In the genomic region with DNA sequence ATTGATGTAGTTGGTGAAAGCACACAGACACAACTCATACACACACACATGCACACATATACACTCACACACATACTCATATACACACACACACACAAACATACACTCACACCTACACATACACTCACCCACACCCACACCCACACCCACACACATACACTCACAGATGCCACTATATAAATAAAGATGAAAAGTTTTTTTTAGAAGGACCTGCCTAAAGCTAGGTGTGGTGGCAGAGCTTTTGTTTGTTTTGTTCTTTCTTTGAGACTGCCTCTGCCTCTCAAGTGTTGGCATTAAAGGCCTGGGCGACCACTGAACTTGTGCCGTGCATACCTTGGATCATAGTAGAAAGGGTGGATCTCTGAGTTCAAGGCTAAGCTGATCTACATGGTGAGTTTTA, we compare ENCODE assay signal across 17 mouse cellular contexts. TPM values are rescaled to one million over a fixed set of nuclear protein-coding genes. Genes with fewer than 3 reads are reported as not detected.
DNase-seq lines count a peak whose midpoint lies in the region; ATAC-seq and TF ChIP-seq lines count a peak whose summit lies in the region.
"Had no signal": no experiment of that assay in that cellular context is flagged by ENCODE, and none has a peak within 500 bp of the region (broad histone marks: within the 10 kb centered on the region; RNA-seq: fewer than 3 reads in every experiment).

No protein-coding gene starts in this region.

- intact Hi-C loops in left cerebral cortex, postnatal 25 days (cut with DNase I) = no loop called here

- in situ Hi-C loops in ES-E14 (cut with MboI; ENCODE audit: low sequenced_read_pairs in 2 of 2, unreplicated experiment in 2 of 2) = no loop called here

- ATAC-seq in CD4-positive, CD25-positive, alpha-beta regulatory T cell, adult 4 months = peak; percentile 10
- ATAC-seq in stomach, embryonic 15.5 days (ENCODE audit: insufficient read depth, low FRiP score, low read depth) = no peak
- no peak for ATAC-seq in heart, embryonic 12.5 days (ENCODE audit: insufficient number of reproducible peaks, low FRiP score)
- ATAC-seq: forebrain, embryonic 14.5 days had no signal

- H3K4me1 ChIP-seq in ES-E14 (ENCODE audit: control insufficient read depth in 2 of 2, insufficient read depth in 2 of 2, low read length in 2 of 2, poor library complexity in 1 of 2) = peaks cover 11 to 26% of the 10 kb centered on the region in 2 experiments
- no peaks in the 10 kb centered on the region for H3K4me1 ChIP-seq in stomach, embryonic 15.5 days
- no peaks in the 10 kb centered on the region for H3K4me1 ChIP-seq in heart, embryonic 12.5 days (replicated peaks)
- H3K4me1 ChIP-seq: heart, embryonic 13.5 days; hindbrain, embryonic 15.5 days had no signal

- peak overlapping the region; percentile 66; the same call in 1 of the 2 replicates for H3K27ac ChIP-seq in ES-E14 (ENCODE audit: insufficient read depth, low read depth, low read length, poor library complexity, severe bottlenecking)
- peak overlapping the region; percentile 61; the same call in 1 of the 2 replicates for H3K27ac ChIP-seq in stomach, embryonic 15.5 days
- no peak overlapping the region for H3K27ac ChIP-seq in heart, embryonic 12.5 days (ENCODE audit: poor library complexity, severe bottlenecking)
- H3K27ac ChIP-seq: gastrocnemius, adult 2 months; heart, embryonic 13.5 days; hindbrain, embryonic 15.5 days had no signal

- no peak overlapping the region for H3K9ac ChIP-seq in ES-E14 (ENCODE audit: insufficient read depth, low read depth, low read length, poor library complexity, severe bottlenecking)
- H3K9ac ChIP-seq in stomach, embryonic 15.5 days = no peak overlapping the region
- H3K9ac ChIP-seq in heart, embryonic 12.5 days = no peak overlapping the region
- H3K9ac ChIP-seq: heart, embryonic 13.5 days; hindbrain, embryonic 15.5 days had no signal

- WGBS in stomach, embryonic 15.5 days = 80% methylated on average over 2 of the region's 2 CpGs
- WGBS in heart, embryonic 12.5 days = 84% methylated on average over 2 of the region's 2 CpGs

- peak; percentile 52 for DNase-seq in CD4-positive helper T cell, adult 2 months (ENCODE audit: low read depth, low spot score)
- no peak for DNase-seq in ES-E14 (ENCODE audit: low read depth, low spot score)
- no peak for DNase-seq in left cerebral cortex, postnatal 25 days (ENCODE audit: low spot score in 2 of 2)
- no peak for DNase-seq in kidney, adult 9 months
- DNase-seq: adrenal gland, postnatal 14 days; cerebellum, adult 2 months; cerebellum, postnatal 10 days; gastrocnemius, adult 2 months; gastrocnemius, postnatal 25 days; heart, postnatal 36 days had no signal

- no peak overlapping the region for H3K4me2 ChIP-seq in stomach, embryonic 15.5 days
- no peak overlapping the region for H3K4me2 ChIP-seq in heart, embryonic 12.5 days
- H3K4me2 ChIP-seq: heart, embryonic 13.5 days; hindbrain, embryonic 15.5 days had no signal

- peaks cover 34% of the 10 kb centered on the region for H3K36me3 ChIP-seq in ES-E14 (ENCODE audit: control insufficient read depth, insufficient read depth, low read length, poor library complexity, severe bottlenecking)
- H3K36me3 ChIP-seq in stomach, embryonic 15.5 days = no peaks in the 10 kb centered on the region
- H3K36me3 ChIP-seq in heart, embryonic 12.5 days = peaks cover 15% of the 10 kb centered on the region
- H3K36me3 ChIP-seq: embryonic facial prominence, embryonic 10.5 days; hindbrain, embryonic 15.5 days had no signal

- no peak overlapping the region for H3K4me3 ChIP-seq in ES-E14 (ENCODE audit: insufficient read depth in 1 of 2, low read depth in 1 of 2, low read length in 2 of 2, poor library complexity in 1 of 2, severe bottlenecking in 1 of 2)
- no peak overlapping the region for H3K4me3 ChIP-seq in stomach, embryonic 15.5 days (replicated peaks)
- no peak overlapping the region for H3K4me3 ChIP-seq in heart, embryonic 12.5 days
- H3K4me3 ChIP-seq: embryonic facial prominence, embryonic 10.5 days; gastrocnemius, adult 2 months; heart, embryonic 13.5 days; hindbrain, embryonic 15.5 days had no signal

- no peaks in the 10 kb centered on the region for H3K27me3 ChIP-seq in stomach, embryonic 15.5 days (replicated peaks)
- peaks cover 3% of the 10 kb centered on the region; the same call in 1 of the 2 replicates for H3K27me3 ChIP-seq in heart, embryonic 12.5 days (replicated peaks)
- H3K27me3 ChIP-seq: hindbrain, embryonic 15.5 days had no signal

- no peaks in the 10 kb centered on the region for H3K9me3 ChIP-seq in ES-E14 (ENCODE audit: control insufficient read depth, insufficient read depth, low read depth, low read length)
- H3K9me3 ChIP-seq in stomach, embryonic 15.5 days = no peaks in the 10 kb centered on the region
- H3K9me3 ChIP-seq in heart, embryonic 12.5 days (replicated peaks) = no peaks in the 10 kb centered on the region
- H3K9me3 ChIP-seq: embryonic facial prominence, embryonic 10.5 days; heart, embryonic 13.5 days; hindbrain, embryonic 15.5 days had no signal

TF ChIP-seq in ES-E14, 5 proteins besides CTCF, POLR2A, EP300 and RAD21:
- TF ChIP-seq CHD2 (IDR thresholded peaks at IDR 0.05; ENCODE audit: low read depth, low read length) = no peak
- TF ChIP-seq HCFC1 (IDR thresholded peaks at IDR 0.05; ENCODE audit: borderline replicate concordance, insufficient read depth, low read length) = no peak
- TF ChIP-seq MAFK (IDR thresholded peaks at IDR 0.05; ENCODE audit: insufficient read depth, low read depth, low read length) = no peak
- TF ChIP-seq ZC3H11A (IDR thresholded peaks at IDR 0.05; ENCODE audit: borderline replicate concordance, low read depth, low read length) = no peak
- TF ChIP-seq ZNF384 (IDR thresholded peaks at IDR 0.05; ENCODE audit: low read depth, low read length) = no peak

RNA-seq across cellular contexts. Expression of gene Apobec3, which starts 9.9 kb away (rescaled TPM):
- polyA plus RNA-seq in CD4-positive, CD25-positive, alpha-beta regulatory T cell, adult 4 months (2017; shearing (Covaris generic)) = 100 to 1,000 TPM; 560 to 705 TPM
- 39.9 and 42.4 TPM in 2 replicates for total RNA-seq in ES-E14 (2012; rRNA removed)
- 22.4 and 26.5 TPM in 2 replicates for polyA plus RNA-seq in stomach, embryonic 15.5 days (2015; fragmentation: Nextera tagmentation; extraction: Ambion mirVana)
- 1 to 10 TPM; 3.7 to 4.0 TPM for total RNA-seq in left cerebral cortex, postnatal 25 days (2021)
- polyA plus RNA-seq in heart, embryonic 12.5 days (2016; fragmentation: Nextera tagmentation; extraction: Ambion mirVana) = 11.2 and 12.2 TPM in 2 replicates

Comparison
In these comparisons a context has a peak if more than half of its experiments do, and no peak if none do; other contexts are left out.
1. RNA of gene Apobec3, which starts 9.9 kb away (polyA plus RNA-seq): 560 to 705 TPM in CD4-positive, CD25-positive, alpha-beta regulatory T cell, adult 4 months; 22.4 to 26.5 TPM in stomach, embryonic 15.5 days and 11.2 to 12.2 TPM in heart, embryonic 12.5 days; every median in the first group is over 10 times any median in the second.